32 mouse cellular contexts compared by ENCODE assay signal in genomic region chr9:37941167-37941566, GRCm38 (mm10). TPM values are rescaled to one million over a fixed set of nuclear protein-coding genes. Genes with fewer than 3 reads are reported as not detected.
"Had no signal": no experiment of that assay in that cellular context is flagged by ENCODE, and none has a peak within 500 bp of the region (broad histone marks: within the 10 kb centered on the region; RNA-seq: fewer than 3 reads in every experiment).

No protein-coding gene starts in this region.

- DNase-seq: gastrocnemius, adult 2 months; gastrocnemius, postnatal 10 days; gastrocnemius, postnatal 25 days; heart, adult 18-20 months; heart, postnatal 10 days; heart, postnatal 4 days; kidney, adult 18-20 months; kidney, adult 9 months; kidney, postnatal 14 days; kidney, postnatal 36 days; layer of hippocampus, adult 9-11 months; layer of hippocampus, postnatal 36 days; left cerebral cortex, postnatal 4 days had no signal

RNA-seq across cellular contexts. Expression of gene Olfr878, which starts 23.5 kb away (rescaled TPM):
- polyA plus RNA-seq: heart, embryonic 10.5 days; heart, embryonic 12.5 days; heart, embryonic 14.5 days; heart, embryonic 16.5 days; hindbrain, embryonic 10.5 days; hindbrain, embryonic 12.5 days; hindbrain, embryonic 14.5 days; hindbrain, embryonic 16.5 days; intestine, embryonic 15.5 days; intestine, postnatal 0 days; kidney, embryonic 15.5 days; kidney, postnatal 0 days; large intestine, adult 2 months; limb, embryonic 11.5 days; limb, embryonic 13.5 days; limb, embryonic 15.5 days; liver, adult 2 months; liver, embryonic 12.5 days had no signal

RNA-seq across cellular contexts. Expression of gene Olfr145, which starts 44.6 kb away (rescaled TPM):
- polyA plus RNA-seq: heart, embryonic 10.5 days; heart, embryonic 12.5 days; heart, embryonic 14.5 days; heart, embryonic 16.5 days; hindbrain, embryonic 10.5 days; hindbrain, embryonic 12.5 days; hindbrain, embryonic 14.5 days; hindbrain, embryonic 16.5 days; inflammation-experienced regulatory T-cells, adult 6 months; intestine, embryonic 15.5 days; intestine, postnatal 0 days; kidney, embryonic 15.5 days; kidney, postnatal 0 days; large intestine, adult 2 months; limb, embryonic 11.5 days; limb, embryonic 13.5 days; limb, embryonic 15.5 days; liver, adult 2 months; liver, embryonic 12.5 days had no signal

RNA-seq across cellular contexts. Expression of gene Olfr881, which starts 50.5 kb away (rescaled TPM):
- polyA plus RNA-seq: heart, embryonic 10.5 days; heart, embryonic 12.5 days; heart, embryonic 14.5 days; heart, embryonic 16.5 days; hindbrain, embryonic 10.5 days; hindbrain, embryonic 12.5 days; hindbrain, embryonic 14.5 days; hindbrain, embryonic 16.5 days; inflammation-experienced regulatory T-cells, adult 6 months; intestine, embryonic 15.5 days; intestine, postnatal 0 days; kidney, embryonic 15.5 days; kidney, postnatal 0 days; large intestine, adult 2 months; limb, embryonic 11.5 days; limb, embryonic 13.5 days; limb, embryonic 15.5 days; liver, adult 2 months; liver, embryonic 12.5 days had no signal
